Mouse (Mus musculus): Measurements from ENCODE around the gene Kirrel2.

The Kirrel2 gene

GRCm38 (mm10) chr7:30450241-30450640 lies 7.2 kb downstream of the Kirrel2 start:
- no peak for DNase-seq (ENCODE audit: low spot score)

GRCm38 (mm10) chr7:30444971-30445751 lies 12.3 kb downstream of the Kirrel2 start, which contains the start of gene Aplp1:
Gene Aplp1 (minus strand): TSS chr7:30445535.
- DNase-seq (ENCODE audit: low spot score) = peak; percentile 78

GRCm38 (mm10) chr7:30444154-30444970 lies 13.1 kb downstream of the Kirrel2 start:
- peak; percentile 81 for DNase-seq (ENCODE audit: low spot score)

- DNase-seq (ENCODE audit: low spot score) = no peak
These were observed 13.8 kb downstream of the Kirrel2 start for GRCm38 (mm10) chr7:30443696-30444095.

GRCm38 (mm10) chr7:30440697-30441096 lies 16.8 kb downstream of the Kirrel2 start:
- peak; percentile 59 for DNase-seq (ENCODE audit: low spot score)

- DNase-seq (ENCODE audit: low spot score) = no peak
These were observed 17.8 kb downstream of the Kirrel2 start for GRCm38 (mm10) chr7:30439734-30440133.

- DNase-seq (ENCODE audit: low spot score) = no peak
These were observed 20.6 kb downstream of the Kirrel2 start for GRCm38 (mm10) chr7:30436879-30437278.

- DNase-seq (ENCODE audit: low spot score) = no peak
These were observed 22.3 kb downstream of the Kirrel2 start for GRCm38 (mm10) chr7:30435156-30435555.

GRCm38 (mm10) chr7:30434701-30435100 lies 22.8 kb downstream of the Kirrel2 start:
- no peak for DNase-seq (ENCODE audit: low spot score)

- no peak for DNase-seq (ENCODE audit: low spot score)
These were observed 23.3 kb downstream of the Kirrel2 start for GRCm38 (mm10) chr7:30434238-30434637.

- DNase-seq (ENCODE audit: low spot score) = peak; percentile 89
These were observed 25.7 kb downstream of the Kirrel2 start for GRCm38 (mm10) chr7:30431793-30432192.

GRCm38 (mm10) chr7:30430191-30430590 lies 27.3 kb downstream of the Kirrel2 start:
- DNase-seq (ENCODE audit: low spot score) = no peak

GRCm38 (mm10) chr7:30429327-30429726 lies 28.2 kb downstream of the Kirrel2 start:
- no peak for DNase-seq (ENCODE audit: low spot score)

GRCm38 (mm10) chr7:30423071-30423641 lies 34.3 kb downstream of the Kirrel2 start:
- DNase-seq (ENCODE audit: low spot score) = no peak

- no peak for DNase-seq (ENCODE audit: low spot score)
These were observed 34.9 kb downstream of the Kirrel2 start for GRCm38 (mm10) chr7:30422560-30422959.

GRCm38 (mm10) chr7:30421890-30422435 lies 35.5 kb downstream of the Kirrel2 start:
- DNase-seq (ENCODE audit: low spot score) = peak; percentile 90

- peak; percentile 77 for DNase-seq (ENCODE audit: low spot score)
These were observed 36.2 kb downstream of the Kirrel2 start, which contains the start of gene Nfkbid for GRCm38 (mm10) chr7:30421175-30421889. Gene Nfkbid (plus strand): TSS chr7:30421732.

- DNase-seq (ENCODE audit: low spot score) = no peak
These were observed 36.8 kb downstream of the Kirrel2 start for GRCm38 (mm10) chr7:30420673-30421072.

- no peak for DNase-seq (ENCODE audit: low spot score)
These were observed 37.7 kb downstream of the Kirrel2 start, which contains the start of gene Hcst for GRCm38 (mm10) chr7:30419561-30420499. Gene Hcst (minus strand): TSS chr7:30419854.

- DNase-seq (ENCODE audit: low spot score) = no peak
These were observed 39.6 kb downstream of the Kirrel2 start for GRCm38 (mm10) chr7:30417856-30418255.

All from MN1 (cell line).